Mouse (Mus musculus): ENCODE measurements around the gene Zic4. TPM values are rescaled to one million over a fixed set of nuclear protein-coding genes. Genes with fewer than 3 reads are reported as not detected.

The Zic4 gene
- total RNA-seq, 1 experiment: not detected

GRCm38 (mm10) chr9:91377036-91377872 lies 15.0 kb downstream of the Zic4 start:
- Histone ChIP-seq H3K9ac (ENCODE audit: insufficient read depth, low read depth, low read length, poor library complexity, severe bottlenecking) (no peak overlapping the region), H3K9me3 (ENCODE audit: control insufficient read depth, insufficient read depth, low read depth, low read length) (no peaks in the 10 kb centered on the region), H3K27ac (ENCODE audit: insufficient read depth, low read depth, low read length, poor library complexity, severe bottlenecking) (no peak overlapping the region), H3K4me1 (ENCODE audit: control insufficient read depth in 2 of 2, insufficient read depth in 2 of 2, low read length in 2 of 2, poor library complexity in 1 of 2) (peaks cover 0 to 2% of the 10 kb centered on the region in 2 experiments; a peak in 1 of 4 replicates), H3K4me3 (ENCODE audit: insufficient read depth in 1 of 2, low read depth in 1 of 2, low read length in 2 of 2, poor library complexity in 1 of 2, severe bottlenecking in 1 of 2) (0 out of 4 replicates have a peak overlapping the region, but pooled peaks of 1 of the 2 experiments have one; percentile 9), H3K36me3 (ENCODE audit: control insufficient read depth, insufficient read depth, low read length, poor library complexity, severe bottlenecking) (no peaks in the 10 kb centered on the region)
- TF ChIP-seq CHD2 (IDR thresholded peaks at IDR 0.05; ENCODE audit: low read depth, low read length): no peak
- no peak for TF ChIP-seq HCFC1 (IDR thresholded peaks at IDR 0.05; ENCODE audit: borderline replicate concordance, insufficient read depth, low read length)
- no peak for TF ChIP-seq ZC3H11A (IDR thresholded peaks at IDR 0.05; ENCODE audit: borderline replicate concordance, low read depth, low read length)
- TF ChIP-seq MAFK (IDR thresholded peaks at IDR 0.05; ENCODE audit: insufficient read depth, low read depth, low read length): no peak
- TF ChIP-seq ZNF384 (IDR thresholded peaks at IDR 0.05; ENCODE audit: low read depth, low read length): no peak
- DNase-seq (ENCODE audit: low read depth, low spot score): no peak
- in situ Hi-C loops (cut with MboI; ENCODE audit: low sequenced_read_pairs in 2 of 2, unreplicated experiment in 2 of 2): loop anchor here (25.0 kb wide), 1 partner anchor 1640 kb away; the partner anchor contains the start of gene Ankrd34c (in 2 of the 2)

DNA sequence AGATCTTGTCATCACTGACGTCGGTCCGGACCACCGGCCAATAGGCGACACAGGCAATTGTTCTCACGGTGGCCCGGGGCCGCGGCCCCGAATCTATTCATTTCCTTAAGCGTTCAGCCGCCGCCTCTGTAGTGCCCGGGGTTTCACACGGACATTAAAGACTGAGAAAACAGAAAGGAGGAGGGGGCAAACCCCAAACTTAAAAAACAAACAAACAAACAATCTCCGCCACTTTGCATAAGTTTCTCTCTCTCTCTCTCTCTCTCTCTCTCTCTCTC lies 15.6 kb downstream of the Zic4 start:
- Histone ChIP-seq H3K27ac (ENCODE audit: insufficient read depth, low read depth, low read length, poor library complexity, severe bottlenecking) (no peak overlapping the region), H3K36me3 (ENCODE audit: control insufficient read depth, insufficient read depth, low read length, poor library complexity, severe bottlenecking) (no peaks in the 10 kb centered on the region), H3K4me3 (ENCODE audit: insufficient read depth in 1 of 2, low read depth in 1 of 2, low read length in 2 of 2, poor library complexity in 1 of 2, severe bottlenecking in 1 of 2) (0 out of 4 replicates have a peak overlapping the region, but pooled peaks of 1 of the 2 experiments have one; percentile 9), H3K9me3 (ENCODE audit: control insufficient read depth, insufficient read depth, low read depth, low read length) (no peaks in the 10 kb centered on the region), H3K9ac (ENCODE audit: insufficient read depth, low read depth, low read length, poor library complexity, severe bottlenecking) (no peak overlapping the region), H3K4me1 (ENCODE audit: control insufficient read depth in 2 of 2, insufficient read depth in 2 of 2, low read length in 2 of 2, poor library complexity in 1 of 2) (peaks cover 0 to 2% of the 10 kb centered on the region in 2 experiments; a peak in 1 of 4 replicates)
- no peak for TF ChIP-seq ZC3H11A (IDR thresholded peaks at IDR 0.05; ENCODE audit: borderline replicate concordance, low read depth, low read length)
- no peak for TF ChIP-seq HCFC1 (IDR thresholded peaks at IDR 0.05; ENCODE audit: borderline replicate concordance, insufficient read depth, low read length)
- in situ Hi-C loops (cut with MboI; ENCODE audit: low sequenced_read_pairs in 2 of 2, unreplicated experiment in 2 of 2): loop anchor here (25.0 kb wide), 1 partner anchor 1641 kb away; the partner anchor contains the start of gene Ankrd34c (in 2 of the 2)
- DNase-seq (ENCODE audit: low read depth, low spot score): no peak

DNA sequence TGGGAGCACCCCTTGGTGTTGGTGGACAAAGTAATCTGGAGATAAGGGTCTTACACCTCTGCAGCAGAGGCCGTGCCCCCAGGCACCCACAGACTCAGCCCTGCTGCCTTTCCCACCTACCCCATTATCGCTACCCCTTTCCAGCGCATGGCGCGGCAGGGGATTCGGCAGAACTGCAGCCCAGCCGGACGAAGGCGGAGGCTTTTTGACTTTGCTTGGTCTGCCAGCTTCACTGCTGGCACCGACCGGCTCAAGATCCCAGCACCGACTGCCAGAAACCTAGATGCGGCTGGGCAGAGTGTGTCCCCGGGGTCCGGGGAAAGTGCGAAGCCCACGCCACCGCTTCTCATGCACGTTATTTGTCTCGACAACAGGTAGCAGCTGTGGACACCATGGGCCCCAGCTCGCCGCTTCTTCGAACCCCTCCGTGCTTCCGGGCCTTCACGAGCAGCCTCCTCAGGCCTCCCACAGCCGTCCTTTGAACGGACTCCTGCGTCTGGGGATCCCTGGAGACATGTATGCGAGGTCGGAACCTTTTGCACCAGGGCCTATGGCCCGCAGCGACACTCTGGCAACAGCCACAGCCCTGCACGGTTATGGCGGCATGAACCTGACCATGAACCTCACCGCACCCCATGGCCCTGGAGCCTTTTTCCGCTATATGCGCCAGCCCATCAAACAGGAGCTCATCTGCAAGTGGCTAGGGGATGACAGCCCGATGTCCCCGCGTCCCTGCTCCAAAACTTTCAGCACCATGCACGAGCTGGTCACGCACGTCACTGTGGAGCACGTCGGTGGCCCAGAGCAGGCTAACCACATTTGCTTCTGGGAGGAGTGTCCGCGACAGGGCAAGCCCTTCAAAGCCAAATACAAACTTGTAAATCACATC lies 16.4 kb downstream of the Zic4 start:
- no peak overlapping the region for H3K9ac ChIP-seq (ENCODE audit: insufficient read depth, low read depth, low read length, poor library complexity, severe bottlenecking)
- H3K36me3 ChIP-seq (ENCODE audit: control insufficient read depth, insufficient read depth, low read length, poor library complexity, severe bottlenecking): no peaks in the 10 kb centered on the region
- H3K4me1 ChIP-seq (ENCODE audit: control insufficient read depth in 2 of 2, insufficient read depth in 2 of 2, low read length in 2 of 2, poor library complexity in 1 of 2): peaks cover 0 to 2% of the 10 kb centered on the region in 2 experiments; a peak in 1 of 4 replicates
- no peak for DNase-seq (ENCODE audit: low read depth, low spot score)
- H3K9me3 ChIP-seq (ENCODE audit: control insufficient read depth, insufficient read depth, low read depth, low read length): no peaks in the 10 kb centered on the region
- H3K4me3 ChIP-seq (ENCODE audit: insufficient read depth in 1 of 2, low read depth in 1 of 2, low read length in 2 of 2, poor library complexity in 1 of 2, severe bottlenecking in 1 of 2): no peak overlapping the region; a peak in 1 of 4 replicates
- in situ Hi-C loops (cut with MboI; ENCODE audit: low sequenced_read_pairs in 2 of 2, unreplicated experiment in 2 of 2): loop anchor here (25.0 kb wide), 1 partner anchor 1641 kb away; the partner anchor contains the start of gene Ankrd34c (in 2 of the 2)
- TF ChIP-seq MAFK (IDR thresholded peaks at IDR 0.05; ENCODE audit: insufficient read depth, low read depth, low read length) (no peak), HCFC1 (IDR thresholded peaks at IDR 0.05; ENCODE audit: borderline replicate concordance, insufficient read depth, low read length) (no peak), CHD2 (IDR thresholded peaks at IDR 0.05; ENCODE audit: low read depth, low read length) (no peak), ZNF384 (IDR thresholded peaks at IDR 0.05; ENCODE audit: low read depth, low read length) (no peak), ZC3H11A (IDR thresholded peaks at IDR 0.05; ENCODE audit: borderline replicate concordance, low read depth, low read length) (no peak)
- no peak overlapping the region for H3K27ac ChIP-seq (ENCODE audit: insufficient read depth, low read depth, low read length, poor library complexity, severe bottlenecking)

GRCm38 (mm10) chr9:91379300-91379635 lies 17.1 kb downstream of the Zic4 start:
- H3K4me3 ChIP-seq (ENCODE audit: insufficient read depth in 1 of 2, low read depth in 1 of 2, low read length in 2 of 2, poor library complexity in 1 of 2, severe bottlenecking in 1 of 2): no peak overlapping the region
- in situ Hi-C loops (cut with MboI; ENCODE audit: low sequenced_read_pairs in 2 of 2, unreplicated experiment in 2 of 2): loop anchor here (25.0 kb wide), 1 partner anchor 1642 kb away; the partner anchor contains the start of gene Ankrd34c (in 2 of the 2)
- H3K27ac ChIP-seq (ENCODE audit: insufficient read depth, low read depth, low read length, poor library complexity, severe bottlenecking): no peak overlapping the region
- TF ChIP-seq HCFC1 (IDR thresholded peaks at IDR 0.05; ENCODE audit: borderline replicate concordance, insufficient read depth, low read length): no peak
- no peak for TF ChIP-seq CHD2 (IDR thresholded peaks at IDR 0.05; ENCODE audit: low read depth, low read length)
- TF ChIP-seq ZNF384 (IDR thresholded peaks at IDR 0.05; ENCODE audit: low read depth, low read length): no peak
- no peak for TF ChIP-seq ZC3H11A (IDR thresholded peaks at IDR 0.05; ENCODE audit: borderline replicate concordance, low read depth, low read length)
- no peak for TF ChIP-seq MAFK (IDR thresholded peaks at IDR 0.05; ENCODE audit: insufficient read depth, low read depth, low read length)
- no peak for DNase-seq (ENCODE audit: low read depth, low spot score)
- H3K9ac ChIP-seq (ENCODE audit: insufficient read depth, low read depth, low read length, poor library complexity, severe bottlenecking): no peak overlapping the region
- H3K36me3 ChIP-seq (ENCODE audit: control insufficient read depth, insufficient read depth, low read length, poor library complexity, severe bottlenecking): no peaks in the 10 kb centered on the region
- H3K9me3 ChIP-seq (ENCODE audit: control insufficient read depth, insufficient read depth, low read depth, low read length): no peaks in the 10 kb centered on the region
- H3K4me1 ChIP-seq (ENCODE audit: control insufficient read depth in 2 of 2, insufficient read depth in 2 of 2, low read length in 2 of 2, poor library complexity in 1 of 2): peaks cover 0 to 2% of the 10 kb centered on the region in 2 experiments; a peak in 1 of 4 replicates
